Mouse (Mus musculus) liver, postnatal 0 days (tissue): ENCODE measurements at regions not wholly inside any gene's neighbourhood (a gene's known extent, or its start where the extent isn't known, plus 50 kb on each side); places are given as distances from the start of the nearest gene placed in this dataset.

Experiments
- CTCF ChIP-seq: sonication (generic); IDR thresholded peaks from 2 replicates; pipeline ENCODE4 v1.5.1; 2016; ENCODE audit warnings: antibody characterized with exemption, low read depth
- EP300 ChIP-seq: IDR thresholded peaks from 2 replicates; pipeline ENCODE4 v1.6.1; 2016; ENCODE audit warnings: antibody characterized with exemption, low read depth, mild to moderate bottlenecking

DNA sequence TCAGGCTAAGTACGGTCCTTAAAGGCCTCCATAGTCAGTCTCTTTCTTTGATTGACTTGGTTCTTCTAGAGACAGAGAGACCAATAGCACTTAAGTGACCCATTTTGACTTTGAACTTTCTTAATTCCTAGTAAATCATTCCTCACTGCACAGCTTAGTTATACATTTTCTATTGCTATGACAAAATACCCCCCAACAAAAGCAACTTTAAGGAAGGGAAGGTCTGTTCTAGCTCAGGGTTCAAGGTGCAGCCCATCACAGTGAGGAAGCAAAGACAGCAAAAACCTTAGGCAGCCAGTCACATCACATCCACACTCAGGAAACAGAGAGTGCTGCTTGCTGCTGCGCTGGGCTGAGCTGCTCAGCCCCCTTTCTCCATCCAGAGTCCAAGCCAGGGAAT, 241.0 kb downstream of the Suds3 start:
- no peak for TF ChIP-seq EP300
- TF ChIP-seq CTCF, result no peak
